Mouse (Mus musculus) v-Abl transformed pro-B cells (cell line): ENCODE measurements at regions not wholly inside any gene's neighbourhood (a gene's known extent, or its start where the extent isn't known, plus 50 kb on each side); places are given as distances from the start of the nearest gene placed in this dataset.

Experiments
- in situ Hi-C, 2 experiments: fragments of 400-800 bp; cut with MboI; formaldehyde crosslinking; loops; one replicate each; pipeline ENCODE4 v1.15.1; 2025; ENCODE audit not compliant: unreplicated experiment in 2 of 2

- in situ Hi-C loops: loop anchor here in 1 of 2 experiments (25.0 kb wide), 2 partner anchors 559 to 1859 kb away; no protein-coding TSS in a partner anchor
Observed at GRCm38 (mm10) chrX:61046700-61047099, 138.7 kb downstream of the Cdr1 start.

DNA sequence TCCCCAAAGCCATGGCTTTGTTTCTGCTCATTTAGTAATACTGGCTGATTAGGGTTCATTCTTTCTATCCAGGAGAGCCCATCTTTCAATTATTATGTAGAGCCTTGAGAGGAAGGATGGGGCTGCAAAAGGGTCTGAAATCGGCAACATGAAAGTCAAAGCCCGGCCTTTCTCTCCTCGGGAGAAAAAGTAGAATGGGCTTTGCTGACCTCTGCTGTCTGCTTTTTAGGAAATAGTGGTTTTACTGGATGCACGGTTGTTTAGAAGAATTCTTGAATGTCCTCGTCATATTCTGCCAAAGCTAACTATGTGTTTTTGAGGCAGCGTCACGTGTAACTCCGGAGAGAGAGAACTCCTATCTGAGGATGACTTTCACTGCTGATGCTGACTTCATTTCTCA lies 142.2 kb downstream of the Cdr1 start:
- in situ Hi-C loops: loop anchor here in 1 of 2 experiments (25.0 kb wide), 2 partner anchors 556 to 1856 kb away; no protein-coding TSS in a partner anchor
